Mouse (Mus musculus) testis, adult 2 months (tissue): ENCODE results near the gene Ckap4.

Source experiments
- CTCF ChIP-seq: fragments of 200-500 bp; IDR thresholded peaks from 2 replicates; pipeline ENCODE4 v1.5.1; 2012; ENCODE audit warnings: low read depth, mild to moderate bottlenecking, inconsistent platforms, low read length, moderate library complexity; ENCODE audit not compliant: control insufficient read depth, insufficient read depth, insufficient replicate concordance
- POLR2A ChIP-seq: fragments of 200-500 bp; IDR thresholded peaks from 2 replicates; pipeline ENCODE4 v1.6.1; 2012; ENCODE audit warnings: low read depth, mild to moderate bottlenecking, inconsistent platforms, low read length, moderate library complexity; ENCODE audit not compliant: control insufficient read depth

DNA sequence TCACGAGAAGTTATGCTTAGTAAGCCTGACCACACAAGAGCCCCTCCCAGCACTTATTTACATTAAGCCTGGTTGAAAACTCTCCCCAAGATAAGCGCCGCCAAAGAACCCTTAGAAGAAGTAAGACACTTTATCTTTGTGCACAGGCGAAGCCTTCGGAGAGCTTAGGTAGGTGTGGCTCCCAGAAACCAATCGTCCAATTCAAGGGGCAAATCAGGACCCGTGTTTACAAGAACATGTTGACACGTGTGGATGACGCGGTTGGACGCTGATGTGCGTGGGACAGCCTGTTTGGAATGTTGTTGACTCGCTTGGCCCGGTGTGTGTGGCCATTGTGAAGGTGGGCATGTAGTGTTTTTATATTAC is 42.1 kb upstream of the Ckap4 start:
- no peak for TF ChIP-seq CTCF
- peak; percentile 38; the same call in 1 of the 2 replicates for TF ChIP-seq POLR2A
